Mouse (Mus musculus) heart, postnatal 0 days (tissue): ENCODE data around the gene Tcn2. TPM values are rescaled to one million over a fixed set of nuclear protein-coding genes. Genes with fewer than 3 reads are reported as not detected.

Experiments
- ATAC-seq: fragments of 200-750 bp; cut with Nextera tagmentation; 2 replicates; pipeline ENCODE4 v1.8.0; 2017; ENCODE audit warnings: low read depth, moderate number of reproducible peaks, moderate library complexity; ENCODE audit not compliant: insufficient read depth
- DNase-seq: peaks from one replicate; pipeline ENCODE4 v3.0.0-alpha.2; 2016; ENCODE audit warnings: low spot score
- H3K27ac ChIP-seq: fragments of 300-500 bp; sonication (generic); 2 replicates; pipeline ENCODE4 v1.5.1; 2014; ENCODE audit warnings: low read depth, mild to moderate bottlenecking
- H3K27me3 ChIP-seq: fragments of 300-500 bp; sonication (generic); 2 replicates; pipeline ENCODE4 v1.6.1; 2014; ENCODE audit warnings: low read length, mixed read lengths; ENCODE audit not compliant: control insufficient read depth, insufficient read depth
- H3K36me3 ChIP-seq: fragments of 300-500 bp; sonication (generic); replicated peaks from 2 replicates; pipeline ENCODE4 v1.6.1; 2014; ENCODE audit warnings: low read length, mixed read lengths; ENCODE audit not compliant: control insufficient read depth, insufficient read depth
- H3K4me1 ChIP-seq: fragments of 300-500 bp; sonication (generic); 2 replicates; pipeline ENCODE4 v1.6.1; 2014; ENCODE audit warnings: antibody characterized with exemption; ENCODE audit not compliant: control insufficient read depth, insufficient read depth
- H3K4me2 ChIP-seq: fragments of 300-500 bp; sonication (generic); 2 replicates; pipeline ENCODE4 v1.6.1; 2014; ENCODE audit warnings: low read depth, mild to moderate bottlenecking, low read length, moderate library complexity
- H3K4me3 ChIP-seq: fragments of 300-500 bp; sonication (generic); 2 replicates; pipeline ENCODE4 v1.5.1; 2014; ENCODE audit warnings: low read depth, low read length
- H3K9ac ChIP-seq: fragments of 300-500 bp; sonication (generic); replicated peaks from 2 replicates; pipeline ENCODE4 v1.6.1; 2014; ENCODE audit warnings: low read depth, low read length, mixed read lengths
- H3K9me3 ChIP-seq: fragments of 300-500 bp; sonication (generic); replicated peaks from 2 replicates; pipeline ENCODE4 v1.6.1; 2016; ENCODE audit warnings: low read length; ENCODE audit not compliant: control insufficient read depth
- CTCF ChIP-seq: IDR thresholded peaks from 2 replicates; pipeline ENCODE4 v1.5.1; 2016; ENCODE audit warnings: antibody characterized with exemption, control low read depth, low read depth
- EP300 ChIP-seq: IDR thresholded peaks from 2 replicates; pipeline ENCODE4 v1.6.1; 2016; ENCODE audit warnings: antibody characterized with exemption, low read depth
- WGBS: fragments of 180-500 bp; shearing (Covaris S2); extraction: QIAGEN DNeasy Blood & Tissue Kit; methylation state at CpG from one replicate; pipeline ENCODE4 v1.1.7; 2014; 5-methylcytosine and 5-hydroxymethylcytosine counted together
- polyA plus RNA-seq: library from polyadenylated mRNA; unstranded; fragments of >200 nt; fragmentation: Nextera tagmentation; extraction: Ambion mirVana; gene quantifications from 2 replicates; pipeline ENCODE4 v1.2.1, GENCODE M21; 2015
- total RNA-seq: library from RNA; depleted of rRNA; stranded (reverse); fragments of >200 nt; gene quantifications from 2 replicates; pipeline ENCODE4 v1.2.3, GENCODE M21; 2014; ENCODE audit warnings: low replicate concordance

Tcn2 gene
- total and polyA plus RNA-seq, 2 experiments from 2014 or later, result 67.2 to 113 TPM

- 79% methylated on average over 7 of the region's 7 CpGs for WGBS
Measured at GRCm38 (mm10) chr11:3941371-3941770, 9.4 kb upstream of the Tcn2 start.

GRCm38 (mm10) chr11:3937321-3937874 is 5.4 kb upstream of the Tcn2 start:
- Histone ChIP-seq H3K36me3 (no peaks in the 10 kb centered on the region), H3K9ac (no peak overlapping the region), H3K4me2 (no peak overlapping the region), H3K27ac (no peak overlapping the region), H3K27me3 (no peaks in the 10 kb centered on the region), H3K4me3 (no peak overlapping the region), H3K4me1 (no peaks in the 10 kb centered on the region), H3K9me3 (no peaks in the 10 kb centered on the region)
- no peak for TF ChIP-seq CTCF
- no peak for TF ChIP-seq EP300
- no peak for DNase-seq
- ATAC-seq, result no peak
- WGBS, result 65% methylated on average over 13 of the region's 13 CpGs

More at GRCm38 (mm10) chr11:3941371-3941770, 9.4 kb upstream of the Tcn2 start:
- Histone ChIP-seq H3K4me1 (no peaks in the 10 kb centered on the region), H3K9ac (no peak overlapping the region), H3K27me3 (no peaks in the 10 kb centered on the region), H3K4me2 (no peak overlapping the region), H3K36me3 (no peaks in the 10 kb centered on the region), H3K27ac (no peak overlapping the region), H3K4me3 (no peak overlapping the region), H3K9me3 (no peaks in the 10 kb centered on the region)
- DNase-seq (no peak), ATAC-seq (no peak)
- TF ChIP-seq CTCF (no peak), EP300 (no peak)

- Histone ChIP-seq H3K4me3 (no peak overlapping the region), H3K9me3 (no peaks in the 10 kb centered on the region), H3K36me3 (no peaks in the 10 kb centered on the region), H3K4me2 (no peak overlapping the region), H3K9ac (no peak overlapping the region), H3K4me1 (peaks cover 2% of the 10 kb centered on the region; the same call in 1 of the 2 replicates), H3K27me3 (no peaks in the 10 kb centered on the region), H3K27ac (no peak overlapping the region)
- no peak for ATAC-seq
- DNase-seq, result no peak
- TF ChIP-seq CTCF, result no peak
- no peak for TF ChIP-seq EP300
- 89% methylated on average over 3 of the region's 3 CpGs for WGBS
Measured at GRCm38 (mm10) chr11:3936318-3936717, 4.4 kb upstream of the Tcn2 start.

GRCm38 (mm10) chr11:3935135-3935534 is 3.2 kb upstream of the Tcn2 start:
- no peak for ATAC-seq

GRCm38 (mm10) chr11:3933756-3934285 is 1.9 kb upstream of the Tcn2 start:
- no peak for DNase-seq
- Histone ChIP-seq H3K36me3 (no peaks in the 10 kb centered on the region), H3K4me2 (no peak overlapping the region), H3K27me3 (no peaks in the 10 kb centered on the region), H3K9me3 (no peaks in the 10 kb centered on the region), H3K4me3 (no peak overlapping the region), H3K9ac (no peak overlapping the region), H3K27ac (no peak overlapping the region), H3K4me1 (peaks cover 6% of the 10 kb centered on the region; the same call in 1 of the 2 replicates)
- 88% methylated on average over 9 of the region's 9 CpGs for WGBS
- no peak for TF ChIP-seq CTCF
- TF ChIP-seq EP300, result no peak
- ATAC-seq, result no peak

More at GRCm38 (mm10) chr11:3935135-3935534, 3.2 kb upstream of the Tcn2 start:
- Histone ChIP-seq H3K4me1 (peaks cover 6% of the 10 kb centered on the region; the same call in 1 of the 2 replicates), H3K9me3 (no peaks in the 10 kb centered on the region), H3K4me2 (no peak overlapping the region), H3K27me3 (no peaks in the 10 kb centered on the region), H3K36me3 (no peaks in the 10 kb centered on the region), H3K9ac (no peak overlapping the region), H3K4me3 (no peak overlapping the region), H3K27ac (no peak overlapping the region)
- no peak for DNase-seq
- TF ChIP-seq CTCF (no peak), EP300 (no peak)
- 62% methylated on average over 4 of the region's 4 CpGs for WGBS

- Histone ChIP-seq H3K27me3 (no peaks in the 10 kb centered on the region), H3K9ac (peak overlapping the region; percentile 65; the same call in 1 of the 2 replicates), H3K27ac (no peak overlapping the region), H3K4me1 (peaks cover 6% of the 10 kb centered on the region; the same call in 1 of the 2 replicates), H3K9me3 (no peaks in the 10 kb centered on the region), H3K4me3 (peak overlapping the region; percentile 59), H3K4me2 (peak overlapping the region; percentile 82), H3K36me3 (peaks cover 20% of the 10 kb centered on the region)
- 42% methylated on average over 6 of the region's 6 CpGs for WGBS
- TF ChIP-seq CTCF (no peak), EP300 (no peak)
- no peak for DNase-seq
- ATAC-seq, result no peak
Measured at GRCm38 (mm10) chr11:3930931-3931330, 1.0 kb downstream of the Tcn2 start.
